Mouse (Mus musculus) kidney, adult 11 months (tissue): Measurements from ENCODE around the gene Ap3d1.

ENCODE experiments used
- DNase-seq: peaks from one replicate; pipeline ENCODE4 v3.0.0; 2022

Ap3d1 gene

GRCm38 (mm10) chr10:80680260-80680696 is 61.8 kb downstream of the Ap3d1 start:
- no peak for DNase-seq

- DNase-seq = no peak
Measured at GRCm38 (mm10) chr10:80679556-80680259, 62.4 kb downstream of the Ap3d1 start.

- DNase-seq = no peak
Measured at GRCm38 (mm10) chr10:80678601-80679377, 63.3 kb downstream of the Ap3d1 start.

GRCm38 (mm10) chr10:80677942-80678436 is 64.1 kb downstream of the Ap3d1 start, which contains the start of gene Mknk2:
TSS of gene Mknk2 (minus strand) at chr10:80678112.
- DNase-seq = peak; percentile 98

- no peak for DNase-seq
Measured at GRCm38 (mm10) chr10:80677128-80677875, 64.8 kb downstream of the Ap3d1 start.

GRCm38 (mm10) chr10:80676198-80676928 is 65.7 kb downstream of the Ap3d1 start:
- DNase-seq = peak; percentile 99

GRCm38 (mm10) chr10:80675405-80676197 is 66.5 kb downstream of the Ap3d1 start:
- DNase-seq = peak; percentile 48

- no peak for DNase-seq
Measured at GRCm38 (mm10) chr10:80674851-80675404, 67.1 kb downstream of the Ap3d1 start.

- DNase-seq = peak; percentile 81
Measured at GRCm38 (mm10) chr10:80674161-80674711, 67.8 kb downstream of the Ap3d1 start.

- no peak for DNase-seq
Measured at GRCm38 (mm10) chr10:80673690-80674089, 68.4 kb downstream of the Ap3d1 start.

- DNase-seq = peak; percentile 55
Measured at GRCm38 (mm10) chr10:80671936-80672690, 70.0 kb downstream of the Ap3d1 start.

- DNase-seq = no peak
Measured at GRCm38 (mm10) chr10:80671251-80671650, 70.8 kb downstream of the Ap3d1 start.

- no peak for DNase-seq
Measured at GRCm38 (mm10) chr10:80670531-80670930, 71.5 kb downstream of the Ap3d1 start.

- peak; percentile 97 for DNase-seq
Measured at GRCm38 (mm10) chr10:80669737-80670485, 72.2 kb downstream of the Ap3d1 start.

- DNase-seq = no peak
Measured at GRCm38 (mm10) chr10:80669018-80669417, 73.0 kb downstream of the Ap3d1 start.

GRCm38 (mm10) chr10:80668614-80669013 is 73.5 kb downstream of the Ap3d1 start:
- DNase-seq = peak; percentile 85

- DNase-seq = no peak
Measured at GRCm38 (mm10) chr10:80666837-80667412, 75.1 kb downstream of the Ap3d1 start.

GRCm38 (mm10) chr10:80665981-80666733 is 75.9 kb downstream of the Ap3d1 start:
- peak; percentile 57 for DNase-seq
